Mouse (Mus musculus) gastrocnemius, adult 2 months (tissue): ENCODE measurements at regions not wholly inside any gene's neighbourhood (a gene's known extent, or its start where the extent isn't known, plus 50 kb on each side); places are given as distances from the start of the nearest gene placed in this dataset.

Source experiments
- DNase-seq: peaks from one replicate; pipeline ENCODE4 v3.0.0; 2022
- H3K27ac ChIP-seq: fragments of 200-600 bp; 2 replicates; pipeline ENCODE4 v1.8.1; 2022; ENCODE audit warnings: mild to moderate bottlenecking
- H3K4me3 ChIP-seq: fragments of 200-600 bp; 2 replicates; pipeline ENCODE4 v1.8.1; 2022; ENCODE audit warnings: mild to moderate bottlenecking, moderate library complexity
- CTCF ChIP-seq: fragments of 200-600 bp; IDR thresholded peaks from 2 replicates; pipeline ENCODE4 v1.8.1; 2022; ENCODE audit warnings: antibody characterized with exemption, mild to moderate bottlenecking, moderate library complexity
- intact Hi-C: fragments of 180-260 bp; cut with DNase I; formaldehyde crosslinking; loops from one replicate; pipeline ENCODE4 v1.15.1; 2025

DNA sequence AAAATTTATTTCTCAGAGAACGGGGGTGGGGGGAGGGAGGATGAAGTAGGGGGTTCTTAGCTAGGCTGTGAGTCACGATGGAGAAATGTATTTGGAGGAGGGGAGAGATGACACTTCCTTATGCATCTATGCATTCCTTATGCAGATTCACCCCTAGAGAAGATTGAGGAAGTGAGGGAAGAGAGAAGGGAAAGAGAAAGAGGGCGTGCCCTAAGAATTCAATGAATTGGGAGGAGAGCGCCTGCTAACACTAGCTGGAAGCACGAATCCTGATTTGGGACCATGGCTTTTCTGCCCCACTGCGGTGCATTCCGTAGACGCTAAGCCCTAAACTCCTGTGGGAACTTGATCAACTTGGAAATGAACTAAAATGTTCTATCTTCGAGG lies 56.1 kb downstream of the Foxi3 start:
- Histone ChIP-seq H3K4me3 (peak overlapping the region; percentile 63), H3K27ac (no peak overlapping the region)
- no peak for DNase-seq
- intact Hi-C loops: no loop called here
- no peak for TF ChIP-seq CTCF

DNA sequence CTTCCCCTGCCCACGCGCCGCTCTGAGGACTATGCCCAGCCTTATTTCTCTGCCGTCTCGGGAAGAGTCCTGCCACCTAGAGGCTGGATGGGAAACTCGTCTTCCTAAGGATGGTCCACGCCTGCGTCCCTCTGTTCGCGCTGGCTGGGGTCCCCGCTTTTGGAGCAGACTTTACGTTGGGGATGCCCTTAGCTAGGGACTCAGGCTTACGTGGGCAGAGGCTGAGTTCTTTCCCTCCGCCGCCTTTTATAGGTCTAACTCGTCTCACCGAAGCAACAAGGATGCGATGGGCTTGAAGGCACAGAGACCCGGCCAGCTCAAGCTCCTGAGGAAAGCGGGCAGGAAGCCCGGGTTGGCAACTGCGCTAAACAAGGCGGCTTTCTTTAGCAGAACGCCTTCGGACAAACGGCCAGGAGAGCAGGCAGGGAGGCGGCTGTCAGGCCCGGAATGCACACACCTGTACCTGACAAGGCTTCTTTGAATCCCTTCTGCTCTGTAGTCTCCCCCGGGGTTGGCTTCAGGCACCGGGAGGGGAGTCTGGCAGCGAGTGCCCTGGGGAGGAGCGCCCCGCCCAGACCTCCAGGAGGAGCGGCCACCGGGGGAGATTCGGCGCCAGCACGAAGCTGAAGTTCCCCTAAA lies 56.6 kb downstream of the Foxi3 start:
- DNase-seq: peak; percentile 27
- peak; percentile 59 for TF ChIP-seq CTCF
- intact Hi-C loops: no loop called here
- peak overlapping the region; percentile 63 for H3K4me3 ChIP-seq
- H3K27ac ChIP-seq: no peak overlapping the region

DNA sequence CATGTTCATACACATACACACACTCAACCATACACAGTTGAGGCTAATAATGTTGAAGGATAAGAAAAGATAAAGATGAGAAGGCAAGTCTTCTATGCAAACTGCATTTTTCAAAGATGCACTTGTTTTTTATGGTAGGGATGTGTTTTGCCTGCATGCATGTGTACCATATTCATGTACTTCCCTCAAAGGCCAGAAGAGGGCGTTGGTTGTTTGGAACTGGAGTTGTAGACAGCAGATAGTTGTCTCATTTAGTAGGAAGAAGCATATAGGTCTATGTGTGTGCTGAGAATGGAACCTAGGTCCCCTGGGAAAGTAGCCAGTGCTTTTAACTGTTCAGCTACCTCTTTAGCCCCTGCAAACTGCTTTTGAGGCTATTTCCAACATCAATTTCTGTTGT lies 60.1 kb downstream of the Foxi3 start:
- intact Hi-C loops: no loop called here

DNA sequence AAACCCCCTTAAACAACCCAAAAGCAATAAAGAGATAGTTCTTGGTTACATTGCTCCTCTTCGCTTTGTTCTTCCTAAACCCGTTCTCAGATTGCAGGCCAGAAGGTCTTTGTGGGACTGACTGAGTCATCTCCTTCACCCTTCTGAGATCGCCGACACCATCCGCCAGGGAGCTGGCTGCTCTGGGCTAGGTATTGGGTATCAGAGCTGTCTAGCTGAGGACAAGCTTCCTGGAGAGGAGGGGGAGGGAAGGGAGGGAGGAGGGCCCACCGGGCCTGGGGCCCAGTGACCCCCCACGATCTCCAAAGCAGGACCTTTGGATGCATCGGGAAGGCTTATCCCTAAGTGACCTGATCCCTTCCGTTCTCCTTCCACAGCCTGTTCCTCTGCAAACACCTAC lies 65.0 kb downstream of the Foxi3 start:
- DNase-seq: no peak
- Histone ChIP-seq H3K4me3 (no peak overlapping the region), H3K27ac (no peak overlapping the region)
- no peak for TF ChIP-seq CTCF
- intact Hi-C loops: no loop called here

More for the DNA sequence above, 60.1 kb downstream of the Foxi3 start:
- DNase-seq: no peak
- Histone ChIP-seq H3K27ac (no peak overlapping the region), H3K4me3 (no peak overlapping the region)
- no peak for TF ChIP-seq CTCF

DNA sequence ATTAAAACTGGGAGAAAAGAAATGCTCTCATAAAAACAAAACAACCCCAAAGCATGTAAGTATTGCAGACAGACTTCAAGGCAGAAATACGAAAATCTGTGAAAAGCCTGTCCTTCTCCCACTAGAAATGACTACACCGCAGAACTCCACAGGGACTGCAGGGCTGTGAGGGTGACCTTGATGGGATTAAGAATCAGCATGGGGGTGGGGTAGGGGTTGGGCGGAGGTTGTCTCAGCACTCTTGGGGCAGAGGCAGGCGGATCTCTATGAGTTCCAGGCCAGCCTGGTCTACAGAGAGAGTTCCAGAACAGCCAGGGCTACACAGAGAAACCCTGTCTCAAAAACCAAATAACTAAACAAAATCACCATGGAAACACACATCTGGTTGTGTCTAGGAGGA lies 69.1 kb downstream of the Foxi3 start:
- DNase-seq: no peak
- Histone ChIP-seq H3K4me3 (no peak overlapping the region), H3K27ac (no peak overlapping the region)
- no peak for TF ChIP-seq CTCF
- intact Hi-C loops: no loop called here

DNA sequence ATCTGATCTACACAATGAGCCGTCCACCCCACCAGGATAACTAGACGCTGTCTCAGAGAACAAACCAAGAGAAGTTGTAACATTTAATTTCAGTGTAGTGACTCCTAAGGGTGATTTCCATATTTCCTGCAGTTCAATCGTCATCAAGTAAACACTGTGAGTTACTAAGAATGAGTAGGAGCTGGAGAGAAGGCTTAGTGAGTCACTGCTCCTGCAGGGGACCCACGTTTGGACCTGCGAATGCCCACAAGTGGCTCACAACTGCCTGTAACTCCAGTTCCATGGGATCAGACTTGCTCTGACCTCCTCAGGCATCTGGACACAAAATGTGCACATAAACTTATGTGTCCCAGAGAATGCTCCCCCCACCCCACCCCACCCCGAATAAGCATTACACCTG lies 73.3 kb downstream of the Foxi3 start:
- no peak for TF ChIP-seq CTCF
- H3K4me3 ChIP-seq: no peak overlapping the region
- intact Hi-C loops: loop anchor here (1.0 kb wide), 1 partner anchor 96 kb away; no protein-coding TSS in a partner anchor
- no peak for DNase-seq
- no peak overlapping the region for H3K27ac ChIP-seq

DNA sequence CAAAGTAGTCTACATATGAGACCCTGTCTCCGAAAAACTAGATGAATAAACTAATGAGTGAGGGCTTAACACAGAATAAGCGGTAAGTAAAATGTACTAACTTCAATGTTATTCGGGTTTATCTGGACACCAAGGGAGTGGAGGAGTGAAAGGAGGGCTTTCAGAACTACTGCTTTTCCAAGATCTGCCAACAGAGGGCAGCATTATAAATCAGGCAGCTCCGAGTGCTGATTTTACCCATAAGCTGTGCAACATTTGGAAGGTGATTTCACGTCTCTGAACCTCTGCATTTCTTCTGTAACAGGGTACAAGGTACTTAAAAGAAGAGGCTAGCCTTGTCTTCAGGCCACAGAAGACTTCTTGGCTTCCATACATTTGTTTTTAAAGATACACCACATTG lies 74.2 kb downstream of the Foxi3 start:
- DNase-seq: no peak
- intact Hi-C loops: loop anchor here (1.0 kb wide), 1 partner anchor 95 kb away; no protein-coding TSS in a partner anchor
- peak; percentile 57 for TF ChIP-seq CTCF
- Histone ChIP-seq H3K27ac (no peak overlapping the region), H3K4me3 (no peak overlapping the region)

DNA sequence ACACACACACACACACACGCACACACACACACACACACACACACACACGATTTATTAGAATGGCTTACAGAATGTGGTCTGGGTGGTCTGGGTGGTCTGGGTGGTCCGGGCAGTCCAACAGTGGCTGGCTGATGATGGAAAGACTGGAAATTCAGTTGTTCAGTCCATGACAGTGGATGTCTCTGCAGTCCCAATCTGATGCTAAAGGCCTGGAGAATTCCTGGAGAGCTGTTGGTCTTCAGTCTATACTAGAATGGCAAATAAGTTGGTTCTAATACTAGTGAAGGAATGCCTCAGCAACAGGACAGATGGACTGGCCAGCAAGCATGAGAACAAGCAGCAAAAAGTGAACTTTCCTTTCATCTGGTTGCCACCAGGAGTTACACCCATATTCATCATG lies 87.9 kb downstream of the Foxi3 start:
- H3K4me3 ChIP-seq: no peak overlapping the region
- no peak for TF ChIP-seq CTCF
- H3K27ac ChIP-seq: no peak overlapping the region
- intact Hi-C loops: no loop called here
- no peak for DNase-seq

DNA sequence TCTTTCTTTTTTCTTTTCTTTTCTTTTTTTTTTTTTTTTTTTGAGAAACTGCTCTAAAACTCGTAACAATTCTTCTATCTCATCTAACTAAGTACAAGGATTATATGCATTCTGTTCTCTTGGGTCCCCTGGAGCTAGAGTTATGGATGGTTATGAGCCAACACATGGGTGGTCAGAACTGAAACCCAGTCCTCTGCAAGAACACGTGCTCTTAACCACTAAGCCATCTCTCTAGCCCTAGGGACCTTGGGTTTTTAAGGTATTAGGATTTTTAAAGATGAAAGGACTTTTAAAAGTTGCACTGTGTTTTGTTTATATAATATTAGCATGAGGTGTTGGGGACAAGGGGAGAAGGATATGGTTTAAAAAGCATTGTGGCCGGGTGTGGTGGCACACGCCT lies 88.9 kb downstream of the Foxi3 start:
- intact Hi-C loops: no loop called here
- TF ChIP-seq CTCF: no peak
- DNase-seq: no peak
- H3K4me3 ChIP-seq: no peak overlapping the region
- H3K27ac ChIP-seq: no peak overlapping the region

DNA sequence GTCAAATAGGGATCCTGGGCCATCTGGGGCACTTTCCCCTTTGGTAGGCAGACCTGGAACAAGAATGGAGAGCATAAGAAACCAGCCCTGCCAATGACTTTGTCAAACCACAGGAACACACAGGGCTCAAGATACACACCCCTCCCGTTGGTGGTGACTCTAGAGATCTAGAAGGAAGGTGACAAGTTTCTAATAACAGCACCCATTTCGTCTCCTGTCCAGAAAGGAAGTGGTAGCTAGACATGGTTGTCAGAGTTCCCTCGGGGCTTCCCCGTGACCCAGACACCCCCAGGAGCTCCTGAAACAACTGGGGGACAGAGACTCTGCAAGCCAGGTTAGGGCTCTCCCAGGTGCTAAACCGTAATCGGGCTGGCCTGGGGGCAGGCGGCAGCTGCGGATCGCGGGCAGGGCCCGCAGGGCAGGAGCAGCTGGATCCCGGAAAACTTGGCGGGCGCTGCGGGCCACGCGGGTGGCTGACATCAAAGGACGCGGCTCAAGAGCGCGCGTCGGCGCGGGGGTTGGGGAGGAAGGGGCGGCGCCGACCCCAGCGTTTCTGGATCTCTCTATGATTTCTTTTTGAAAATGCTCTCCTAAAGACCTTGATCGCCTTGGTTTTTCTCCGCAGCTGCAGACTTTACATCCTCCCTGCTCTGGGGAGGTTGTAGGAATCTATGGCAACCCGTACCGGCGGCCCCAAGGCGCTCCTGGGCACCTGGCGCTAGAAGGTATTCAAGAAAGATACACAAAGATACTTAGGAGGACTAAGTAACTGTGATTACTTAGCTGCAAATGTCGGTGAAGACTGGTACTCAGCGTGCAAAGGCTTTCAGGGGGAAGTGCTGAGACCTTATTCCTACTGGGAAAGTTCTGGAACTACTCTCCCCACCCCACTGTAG lies 92.1 kb downstream of the Foxi3 start:
- Histone ChIP-seq H3K27ac (no peak overlapping the region), H3K4me3 (peak overlapping the region; percentile 54)
- intact Hi-C loops: no loop called here
- peak; percentile 47 for DNase-seq
- TF ChIP-seq CTCF: no peak

DNA sequence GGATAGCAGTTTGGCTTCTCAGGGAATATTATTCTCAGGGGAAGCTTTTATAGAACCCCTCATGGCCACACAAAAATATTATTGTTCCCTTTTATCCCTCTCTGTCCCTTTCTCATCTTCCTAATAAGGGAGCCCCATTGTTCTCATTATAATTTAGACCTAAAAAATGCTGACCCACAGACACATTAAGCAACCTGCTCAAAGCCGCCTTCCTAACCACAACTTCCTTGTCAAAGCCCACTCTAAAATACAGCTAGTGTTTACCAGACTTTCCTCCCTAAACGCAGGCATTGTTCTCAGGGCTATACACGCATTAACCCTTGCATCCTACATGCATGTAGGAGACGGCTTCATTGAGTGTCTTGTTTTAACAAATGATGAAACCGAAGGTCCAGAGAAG lies 93.9 kb downstream of the Foxi3 start:
- TF ChIP-seq CTCF: no peak
- intact Hi-C loops: no loop called here
- Histone ChIP-seq H3K27ac (no peak overlapping the region), H3K4me3 (no peak overlapping the region)
- no peak for DNase-seq

DNA sequence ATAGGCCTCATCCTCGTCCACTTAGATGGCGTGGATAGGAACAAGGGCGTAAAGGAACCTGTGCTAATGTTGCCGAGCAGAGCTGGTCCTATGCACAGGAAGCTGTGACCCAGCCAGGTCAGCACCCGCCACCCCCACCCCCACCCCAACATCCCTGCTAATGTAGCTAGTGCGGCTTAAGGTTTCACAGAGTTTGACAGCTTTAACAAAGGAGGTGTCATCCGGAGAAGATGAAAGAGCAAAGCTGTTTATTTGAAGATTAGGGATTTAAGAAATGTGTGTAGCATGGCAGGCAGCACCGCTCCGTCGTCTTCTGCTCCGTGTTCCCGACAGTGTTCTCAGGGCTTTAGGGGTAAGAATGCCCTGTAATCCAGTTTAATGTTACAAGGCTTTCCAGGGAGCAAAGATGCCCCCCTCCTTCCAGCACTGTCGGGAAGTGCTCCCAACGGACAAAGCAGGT lies 93.5 kb downstream of the Thnsl2 start:
- intact Hi-C loops: no loop called here

DNA sequence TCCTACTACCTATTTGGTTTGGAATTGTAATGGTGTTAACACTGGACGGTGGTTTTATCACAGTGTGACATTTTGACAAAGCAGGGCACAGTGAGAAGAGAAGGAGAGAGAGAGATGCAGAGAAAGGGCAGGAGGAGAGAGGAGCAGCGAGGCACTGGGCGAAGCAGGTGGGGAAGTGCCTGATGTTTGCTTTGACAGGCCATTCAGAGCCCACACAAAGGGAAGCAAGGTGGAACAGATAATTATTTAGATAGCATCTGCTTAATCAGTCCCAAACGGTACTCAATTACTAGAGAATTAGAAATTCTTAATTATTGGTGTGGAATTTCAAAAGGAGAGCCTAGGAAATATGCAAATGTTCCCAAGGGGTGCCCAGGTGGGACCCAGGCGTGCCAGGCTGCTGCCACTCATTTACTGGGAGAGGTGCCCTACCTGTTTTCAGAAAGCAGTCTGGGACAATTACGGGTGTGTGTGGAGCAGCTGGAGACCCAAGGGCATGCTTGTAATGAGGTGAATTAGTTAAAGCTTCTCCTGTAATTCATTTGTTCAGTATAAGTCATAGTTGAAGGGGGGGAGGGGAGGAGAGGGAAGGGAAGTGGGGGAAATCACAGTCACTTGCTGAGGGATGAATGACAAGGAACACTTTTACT lies 86.9 kb downstream of the Thnsl2 start:
- TF ChIP-seq CTCF: no peak
- intact Hi-C loops: no loop called here
- H3K27ac ChIP-seq: no peak overlapping the region
- no peak overlapping the region for H3K4me3 ChIP-seq
- DNase-seq: no peak

More for the DNA sequence above, 93.5 kb downstream of the Thnsl2 start:
- no peak for DNase-seq
- TF ChIP-seq CTCF: no peak
- H3K27ac ChIP-seq: no peak overlapping the region
- no peak overlapping the region for H3K4me3 ChIP-seq
